Mouse (Mus musculus): ENCODE measurements around the gene Mecom.

DNA sequence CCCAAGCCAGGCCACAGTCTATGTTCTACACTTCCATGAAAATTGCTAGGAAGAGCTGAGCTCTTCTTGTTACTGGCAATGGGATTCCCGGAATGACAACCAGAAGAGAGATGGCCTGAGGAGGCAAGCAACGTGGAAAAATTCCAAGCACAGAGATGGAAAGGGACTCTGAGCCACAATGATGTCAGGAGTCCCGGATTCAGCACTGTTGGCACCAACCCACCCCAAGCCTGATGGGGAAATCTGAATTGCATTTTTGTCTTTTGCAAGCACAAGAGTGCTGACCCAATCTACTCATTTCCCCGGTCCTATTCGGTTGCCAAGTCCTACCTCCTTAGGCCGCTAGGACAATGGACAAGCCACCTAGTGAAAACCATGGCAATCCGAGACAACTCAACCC, 181.2 kb downstream of the Mecom start:
- TF ChIP-seq CTCF (IDR thresholded peaks at IDR 0.05; ENCODE audit: extremely low read depth, insufficient read depth, insufficient read length, insufficient replicate concordance): no peak
- no peak for TF ChIP-seq POLR2A (IDR thresholded peaks at IDR 0.05; ENCODE audit: low read depth, low read length)
